Comparison of ENCODE assay signal across 22 mouse cellular contexts in the genomic region with DNA sequence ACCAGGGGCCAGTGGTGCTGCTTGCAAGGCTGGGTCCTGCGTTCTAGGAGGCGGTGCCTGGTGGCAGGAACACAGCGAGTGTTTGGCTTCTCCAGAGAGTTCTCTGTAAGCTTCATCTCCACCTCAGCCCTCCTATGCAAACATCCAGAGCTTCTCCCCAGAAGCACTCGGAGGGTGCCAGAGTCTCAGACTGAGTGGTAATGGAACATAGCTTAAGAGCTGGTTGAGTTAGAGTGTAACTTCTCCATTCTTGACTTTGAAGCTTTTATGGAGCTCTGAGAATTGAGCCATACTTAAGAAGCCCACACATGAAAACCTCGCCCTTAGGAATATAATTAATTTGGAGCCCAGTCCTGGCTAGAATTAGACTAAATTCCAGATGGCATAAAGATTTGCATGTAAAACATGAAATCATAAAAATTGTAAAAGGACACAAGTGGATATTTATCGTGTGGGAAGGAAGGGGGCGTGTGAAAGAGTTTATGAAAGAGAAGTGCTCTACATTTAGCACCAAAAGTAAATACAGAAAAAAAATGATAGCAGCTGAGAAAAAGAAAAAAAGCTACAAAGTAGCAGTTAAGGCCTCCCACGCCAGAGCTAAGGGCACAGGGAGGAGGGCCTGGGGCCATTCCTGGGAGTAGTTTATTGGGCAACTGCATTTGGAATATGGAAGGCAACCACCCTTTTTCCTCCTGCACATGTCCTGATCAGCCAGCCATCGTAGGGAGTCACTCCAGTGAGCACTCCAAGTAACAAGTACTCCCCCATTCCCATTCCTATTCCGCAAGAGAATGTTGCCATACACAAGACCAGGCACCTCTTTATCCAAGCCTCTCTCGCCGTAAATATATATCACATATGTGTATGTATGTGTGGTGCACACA. TPM values are rescaled to one million over a fixed set of nuclear protein-coding genes. Genes with fewer than 3 reads are reported as not detected.
A peak's percentile ranks its signal among the peaks of the same experiment; 100 is the strongest.
DNase-seq lines count a peak whose midpoint lies in the region; ATAC-seq and TF ChIP-seq lines count a peak whose summit lies in the region.
"Had no signal": no experiment of that assay in that cellular context is flagged by ENCODE, and none has a peak within 500 bp of the region (broad histone marks: within the 10 kb centered on the region; RNA-seq: fewer than 3 reads in every experiment).

No protein-coding gene starts in this region.

- H3K9me3 ChIP-seq in lung, embryonic 16.5 days (ENCODE audit: control insufficient read depth, low read length), result no peaks in the 10 kb centered on the region
- no peaks in the 10 kb centered on the region for H3K9me3 ChIP-seq in intestine, embryonic 16.5 days (ENCODE audit: control insufficient read depth, low read length)
- H3K9me3 ChIP-seq: embryonic facial prominence, embryonic 13.5 days; forebrain, embryonic 12.5 days; G1E; heart, embryonic 12.5 days; limb, embryonic 12.5 days had no signal

- no peaks in the 10 kb centered on the region for H3K79me2 ChIP-seq in heart, adult 2 months (replicated peaks; ENCODE audit: control insufficient read depth, insufficient read depth, low read length)

- no peaks in the 10 kb centered on the region for H3K36me3 ChIP-seq in heart, adult 2 months (ENCODE audit: control insufficient read depth, insufficient read depth, low read length)
- no peaks in the 10 kb centered on the region for H3K36me3 ChIP-seq in lung, embryonic 16.5 days (ENCODE audit: control insufficient read depth, insufficient read depth, low read length)
- H3K36me3 ChIP-seq in intestine, embryonic 16.5 days (ENCODE audit: control insufficient read depth, insufficient read depth, low read length), result no peaks in the 10 kb centered on the region
- H3K36me3 ChIP-seq: embryonic facial prominence, embryonic 13.5 days; forebrain, embryonic 12.5 days; G1E; heart, embryonic 12.5 days; limb, embryonic 12.5 days had no signal

- no peak for TF ChIP-seq POLR2A in heart, adult 2 months (IDR thresholded peaks at IDR 0.05; ENCODE audit: insufficient read depth, low read depth, low read length)
- TF ChIP-seq POLR2A in embryonic fibroblast, embryonic 13.5 days (IDR thresholded peaks at IDR 0.05; ENCODE audit: low read depth, low read length), result no peak

- no peak overlapping the region for H3K4me2 ChIP-seq in lung, embryonic 16.5 days (ENCODE audit: low read depth, low read length)
- no peak overlapping the region for H3K4me2 ChIP-seq in intestine, embryonic 16.5 days (ENCODE audit: low read depth, low read length)
- H3K4me2 ChIP-seq: embryonic facial prominence, embryonic 13.5 days; forebrain, embryonic 12.5 days; heart, embryonic 12.5 days; limb, embryonic 12.5 days had no signal

- 84% methylated on average over 12 of the region's 12 CpGs for WGBS in heart, adult 2 months
- 65% methylated on average over 12 of the region's 12 CpGs for WGBS in lung, embryonic 16.5 days
- 77% methylated on average over 12 of the region's 12 CpGs for WGBS in intestine, embryonic 16.5 days

- peak in 1 of 2 experiments; percentile 25 for DNase-seq in heart, adult 2 months
- no peak for DNase-seq in heart, postnatal 36 days
- DNase-seq in lung, postnatal 14 days, result no peak
- peak; percentile 74 for DNase-seq in brain, adult 2 months (ENCODE audit: low read depth, low spot score)
- DNase-seq: cerebellum, adult 18-20 months; kidney, adult 8-10 months; liver, postnatal 0 days had no signal

- intact Hi-C loops in heart, adult 2 months (cut with DNase I), result no loop called here
- intact Hi-C loops in heart, postnatal 36 days (cut with DNase I), result no loop called here

- TF ChIP-seq CTCF in heart, adult 2 months (IDR thresholded peaks at IDR 0.05), result no peak
- TF ChIP-seq CTCF in embryonic fibroblast, embryonic 13.5 days (IDR thresholded peaks at IDR 0.05; ENCODE audit: borderline replicate concordance, insufficient read depth, low read length), result no peak

- ATAC-seq in lung, embryonic 16.5 days (ENCODE audit: low read depth), result peak; percentile 68
- no peak for ATAC-seq in intestine, embryonic 16.5 days
- ATAC-seq: liver, postnatal 0 days had no signal

- no peak for TF ChIP-seq EP300 in heart, adult 2 months (IDR thresholded peaks at IDR 0.05; ENCODE audit: insufficient read depth, low read depth, low read length)

- H3K4me1 ChIP-seq in heart, adult 2 months (ENCODE audit: control insufficient read depth, insufficient read depth, low read length), result no peaks in the 10 kb centered on the region
- H3K4me1 ChIP-seq in lung, embryonic 16.5 days (replicated peaks; ENCODE audit: control insufficient read depth, insufficient read depth, low read length), result peaks cover 6% of the 10 kb centered on the region; the same call in 1 of the 2 replicates
- 0 out of 2 replicates have a peak, but pooled peaks cover 2% of the 10 kb centered on the region for H3K4me1 ChIP-seq in embryonic fibroblast, embryonic 13.5 days (ENCODE audit: control insufficient read depth, insufficient read depth, low read length)
- no peaks in the 10 kb centered on the region for H3K4me1 ChIP-seq in intestine, embryonic 16.5 days (ENCODE audit: control insufficient read depth, insufficient read depth, low read length)
- H3K4me1 ChIP-seq: embryonic facial prominence, embryonic 13.5 days; forebrain, embryonic 12.5 days had no signal

- H3K27ac ChIP-seq in heart, adult 2 months, result peak overlapping the region; percentile 36
- peak overlapping the region; percentile 47 for H3K27ac ChIP-seq in lung, embryonic 16.5 days (ENCODE audit: low read length)
- H3K27ac ChIP-seq in embryonic fibroblast, embryonic 13.5 days (ENCODE audit: insufficient read depth, low read length), result peak overlapping the region; percentile 35
- no peak overlapping the region for H3K27ac ChIP-seq in intestine, embryonic 16.5 days (ENCODE audit: low read length)
- H3K27ac ChIP-seq: embryonic facial prominence, embryonic 13.5 days; forebrain, embryonic 12.5 days; limb, embryonic 12.5 days had no signal

- no peak overlapping the region for H3K4me3 ChIP-seq in heart, adult 2 months
- H3K4me3 ChIP-seq in lung, embryonic 16.5 days (ENCODE audit: low read length), result no peak overlapping the region
- no peak overlapping the region for H3K4me3 ChIP-seq in embryonic fibroblast, embryonic 13.5 days (ENCODE audit: insufficient read depth, low read length)
- no peak overlapping the region for H3K4me3 ChIP-seq in intestine, embryonic 16.5 days (ENCODE audit: low read length)
- H3K4me3 ChIP-seq: embryonic facial prominence, embryonic 13.5 days; forebrain, embryonic 12.5 days; heart, embryonic 12.5 days; limb, embryonic 12.5 days had no signal

- H3K27me3 ChIP-seq in heart, adult 2 months (ENCODE audit: control insufficient read depth, insufficient read depth, low read length), result no peaks in the 10 kb centered on the region
- H3K27me3 ChIP-seq in lung, embryonic 16.5 days (ENCODE audit: control insufficient read depth, insufficient read depth, low read depth, low read length), result no peaks in the 10 kb centered on the region
- H3K27me3 ChIP-seq in intestine, embryonic 16.5 days (replicated peaks; ENCODE audit: control insufficient read depth, insufficient read depth, low read length), result no peaks in the 10 kb centered on the region; the same call in 1 of the 2 replicates
- H3K27me3 ChIP-seq: embryonic facial prominence, embryonic 13.5 days; forebrain, embryonic 12.5 days; heart, embryonic 12.5 days; limb, embryonic 12.5 days had no signal

- no peak overlapping the region for H3K9ac ChIP-seq in heart, adult 2 months (ENCODE audit: low read depth, low read length)
- no peak overlapping the region for H3K9ac ChIP-seq in lung, embryonic 16.5 days (ENCODE audit: low read length)
- no peak overlapping the region for H3K9ac ChIP-seq in intestine, embryonic 16.5 days (ENCODE audit: low read depth, low read length)
- H3K9ac ChIP-seq: embryonic facial prominence, embryonic 13.5 days; forebrain, embryonic 12.5 days; heart, embryonic 12.5 days; limb, embryonic 12.5 days; liver, postnatal 0 days had no signal

RNA-seq across cellular contexts. Expression of gene B4galt1, which starts 30.7 kb away (rescaled TPM):
- 10 to 100 TPM; 68.7 to 69.7 TPM for total RNA-seq in heart, adult 2 months (2021)
- 42.6 and 57.4 TPM in 2 replicates for polyA plus RNA-seq in heart, adult 2 months (2012; rRNA removed)
- 10 to 100 TPM; 62.1 to 69.1 TPM for total RNA-seq in heart, postnatal 36 days (2021)
- polyA plus RNA-seq in lung, embryonic 16.5 days (2015; fragmentation: Nextera tagmentation; extraction: Ambion mirVana), result 75.4 and 79.0 TPM in 2 replicates
- polyA plus RNA-seq in embryonic fibroblast, embryonic 13.5 days (2011; ENCODE audit: insufficient read length, low read depth, missing spikeins), result 103 and 119 TPM in 2 replicates
- polyA plus RNA-seq in intestine, embryonic 16.5 days (2015; fragmentation: Nextera tagmentation; extraction: Ambion mirVana), result 26.6 and 27.3 TPM in 2 replicates

RNA-seq across cellular contexts. Expression of gene Spink4, which starts 35.3 kb away (rescaled TPM):
- total RNA-seq in heart, adult 2 months (2021), result under 1 TPM in 1 of 2 experiments, not detected in 1; 0.68 TPM
- polyA plus RNA-seq in heart, adult 2 months (2012; rRNA removed), result 1.7 and 3.6 TPM in 2 replicates
- not detected for total RNA-seq in heart, postnatal 36 days (2021)
- 0.77 and 0.87 TPM in 2 replicates for polyA plus RNA-seq in lung, embryonic 16.5 days (2015; fragmentation: Nextera tagmentation; extraction: Ambion mirVana)
- polyA plus RNA-seq in embryonic fibroblast, embryonic 13.5 days (2011; ENCODE audit: insufficient read length, low read depth, missing spikeins), result not detected in 2 replicates
- 539 and 560 TPM in 2 replicates for polyA plus RNA-seq in intestine, embryonic 16.5 days (2015; fragmentation: Nextera tagmentation; extraction: Ambion mirVana)
- total RNA-seq: common myeloid progenitor, adult 5-6 weeks; G1E; gastrocnemius, postnatal 36 days; hematopoietic stem cell, adult 5-6 weeks; layer of hippocampus, adult 8-10 months; megakaryocyte-erythroid progenitor cell, adult 5-6 weeks; midbrain, postnatal 0 days had no signal
- polyA plus RNA-seq: embryonic facial prominence, embryonic 13.5 days; forebrain, embryonic 12.5 days; G1E; limb, embryonic 12.5 days; midbrain, postnatal 0 days; neural tube, embryonic 11.5 days had no signal

Comparison
In these comparisons a context has a peak if more than half of its experiments do, and no peak if none do; other contexts are left out.
1. RNA of gene Spink4, which starts 35.3 kb away (polyA plus RNA-seq): 539 to 560 TPM in intestine, embryonic 16.5 days; 1.7 to 3.6 TPM in heart, adult 2 months, 0.77 to 0.87 TPM in lung, embryonic 16.5 days and not detected in embryonic fibroblast, embryonic 13.5 days; every median in the first group is over 100 times any median in the second.